Mouse (Mus musculus): ENCODE measurements around the gene Xrn1.

DNA sequence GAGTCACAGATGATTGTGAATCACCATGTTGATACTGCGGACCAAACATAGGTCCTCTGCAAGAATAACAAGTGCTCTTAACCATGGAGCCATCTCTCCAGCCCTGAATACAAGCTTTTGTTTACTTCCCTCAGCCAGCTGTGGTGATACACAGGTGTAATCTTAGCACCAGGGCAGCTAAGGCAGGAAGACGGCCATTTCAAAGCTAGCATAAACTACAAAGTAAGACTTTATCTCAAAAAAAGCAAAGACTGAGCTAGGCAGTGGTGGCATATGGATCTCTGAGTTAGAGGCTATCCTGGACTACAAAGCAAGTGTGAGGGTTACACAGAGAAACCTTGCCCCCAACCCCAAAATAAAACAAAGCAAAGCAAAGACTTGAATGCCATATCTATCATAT is 3.1 kb downstream of the Xrn1 start:
- TF ChIP-seq TCF3 (IDR thresholded peaks at IDR 0.05; ENCODE audit: insufficient read length, low read depth) (no peak), POLR2A (IDR thresholded peaks at IDR 0.05; ENCODE audit: insufficient read length, low read depth) (no peak), E2F4 (IDR thresholded peaks at IDR 0.05; ENCODE audit: insufficient read depth) (no peak), MYOD1 (IDR thresholded peaks at IDR 0.05; ENCODE audit: control insufficient read depth in 1 of 3, insufficient read length in 2 of 3, low read depth in 2 of 3) (no peak), USF1 (IDR thresholded peaks at IDR 0.05; ENCODE audit: low read depth) (no peak), POLR2AphosphoS2 (IDR thresholded peaks at IDR 0.05; ENCODE audit: insufficient read length, low read depth) (no peak)
